Mouse (Mus musculus) left cerebral cortex, postnatal 4 days (tissue): ENCODE results near the gene Gm8439. TPM values are rescaled to one million over a fixed set of nuclear protein-coding genes. Genes with fewer than 3 reads are reported as not detected.
"Not testable (repeated sequence)": the region's sequence is repeated elsewhere in the genome, so short reads cannot be mapped to it uniquely, and the experiment has no call there.

Source experiments
- DNase-seq: peaks from one replicate; pipeline ENCODE4 v3.0.0-alpha.2; 2022
- intact Hi-C: fragments of 180-260 bp; cut with DNase I; formaldehyde crosslinking; loops from one replicate; pipeline ENCODE4 v1.15.1; 2025
- total RNA-seq, 2 experiments: library from RNA; stranded (reverse); gene quantifications; 2 replicates each; pipeline ENCODE4 v1.2.3; 2021

The Gm8439 gene
- not detected for total RNA-seq

DNA sequence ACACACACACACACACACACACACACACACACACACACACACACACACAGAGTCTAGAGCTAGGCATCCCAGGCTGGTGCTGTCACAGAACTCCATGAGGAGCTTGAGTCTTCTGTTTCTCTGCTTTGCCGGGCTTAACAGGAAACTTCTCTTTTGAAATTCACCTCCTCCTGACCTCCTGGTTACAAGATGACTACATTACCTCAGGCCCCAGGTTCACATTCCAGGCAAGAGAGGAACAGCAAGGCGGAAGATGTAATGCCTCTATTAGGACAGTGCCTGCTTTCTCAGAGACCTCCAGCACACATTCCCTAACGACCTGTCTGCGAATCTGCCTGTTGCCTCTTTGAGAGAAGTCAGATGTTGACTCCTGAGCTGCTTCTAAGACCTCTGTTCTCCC is at the start of gene Gm8439:
Gene Gm8439 (plus strand): TSS at position 301 of the 400 bp plus-strand sequence.
- intact Hi-C loops = loop anchor here (5.0 to 10.0 kb wide), 2 partner anchors 94 to 326 kb away; no protein-coding TSS in a partner anchor
- DNase-seq = no peak

DNA sequence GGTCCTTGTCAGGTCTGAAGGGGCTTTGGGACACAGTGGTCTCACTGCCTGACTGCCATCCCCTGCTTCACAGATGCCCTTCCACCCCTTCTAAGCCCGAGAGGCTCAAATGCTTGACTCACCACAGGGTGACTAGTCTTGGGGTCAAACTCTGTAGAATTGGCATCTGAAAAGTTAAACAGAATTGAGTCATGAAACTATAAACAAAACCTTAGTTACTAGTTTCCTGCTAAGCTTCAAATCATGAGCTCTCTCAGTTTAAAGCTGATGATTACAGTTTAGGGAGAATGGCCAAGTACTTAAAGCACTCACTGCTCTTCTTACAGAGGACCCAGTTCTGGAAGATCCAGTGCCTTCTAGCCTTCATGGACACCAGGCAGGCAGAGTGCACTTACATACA is 43.6 kb upstream of the Gm8439 start:
- no peak for DNase-seq
- intact Hi-C loops = no loop called here

DNA sequence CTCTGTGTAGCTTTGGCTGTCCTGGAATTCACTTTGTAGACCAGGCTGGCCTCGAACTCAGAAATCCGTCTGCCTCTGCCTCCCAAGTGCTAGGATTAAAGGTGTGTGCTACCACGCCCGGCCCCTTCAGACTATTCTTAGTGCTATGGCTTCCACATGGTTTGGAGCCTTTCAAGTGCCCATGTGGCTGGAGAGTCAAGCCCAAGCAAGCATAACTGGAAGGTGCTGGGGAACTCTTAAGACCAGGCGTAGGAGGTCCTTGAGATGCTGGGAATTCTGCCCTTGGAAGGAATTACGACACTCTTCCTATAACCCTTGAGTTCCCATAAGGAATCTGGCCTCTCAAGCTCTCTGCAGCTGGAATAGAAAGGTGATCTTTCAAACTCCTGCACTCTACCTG is 32.0 kb upstream of the Gm8439 start:
- intact Hi-C loops = no loop called here
- DNase-seq = no peak

- no peak for DNase-seq
- intact Hi-C loops = no loop called here
Observed at GRCm38 (mm10) chr4:120565726-120566125, 22.8 kb upstream of the Gm8439 start.

DNA sequence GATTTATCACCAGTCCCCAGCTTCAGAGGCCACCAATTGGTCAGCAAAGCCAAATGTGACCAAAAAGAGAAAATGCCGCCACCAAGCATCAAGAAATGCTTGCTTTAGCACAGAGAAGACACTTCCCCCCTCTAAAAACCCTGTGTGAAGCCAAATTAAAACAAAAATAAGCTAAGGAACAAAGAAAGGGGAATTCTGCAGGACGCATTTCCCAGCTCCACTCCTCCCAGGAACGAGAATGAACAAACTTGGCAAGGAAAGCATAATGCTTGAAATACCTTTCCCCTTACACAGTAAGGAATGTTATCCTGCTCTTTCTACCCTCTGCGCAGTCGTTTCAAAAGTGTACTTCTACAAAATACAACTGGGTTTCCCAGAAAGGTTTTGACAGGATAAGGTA is 20.5 kb upstream of the Gm8439 start:
- intact Hi-C loops = no loop called here

GRCm38 (mm10) chr4:120569025-120569424 is 19.5 kb upstream of the Gm8439 start:
- intact Hi-C loops = no loop called here
- DNase-seq = no peak

More for the DNA sequence above, 20.5 kb upstream of the Gm8439 start:
- DNase-seq = no peak

DNA sequence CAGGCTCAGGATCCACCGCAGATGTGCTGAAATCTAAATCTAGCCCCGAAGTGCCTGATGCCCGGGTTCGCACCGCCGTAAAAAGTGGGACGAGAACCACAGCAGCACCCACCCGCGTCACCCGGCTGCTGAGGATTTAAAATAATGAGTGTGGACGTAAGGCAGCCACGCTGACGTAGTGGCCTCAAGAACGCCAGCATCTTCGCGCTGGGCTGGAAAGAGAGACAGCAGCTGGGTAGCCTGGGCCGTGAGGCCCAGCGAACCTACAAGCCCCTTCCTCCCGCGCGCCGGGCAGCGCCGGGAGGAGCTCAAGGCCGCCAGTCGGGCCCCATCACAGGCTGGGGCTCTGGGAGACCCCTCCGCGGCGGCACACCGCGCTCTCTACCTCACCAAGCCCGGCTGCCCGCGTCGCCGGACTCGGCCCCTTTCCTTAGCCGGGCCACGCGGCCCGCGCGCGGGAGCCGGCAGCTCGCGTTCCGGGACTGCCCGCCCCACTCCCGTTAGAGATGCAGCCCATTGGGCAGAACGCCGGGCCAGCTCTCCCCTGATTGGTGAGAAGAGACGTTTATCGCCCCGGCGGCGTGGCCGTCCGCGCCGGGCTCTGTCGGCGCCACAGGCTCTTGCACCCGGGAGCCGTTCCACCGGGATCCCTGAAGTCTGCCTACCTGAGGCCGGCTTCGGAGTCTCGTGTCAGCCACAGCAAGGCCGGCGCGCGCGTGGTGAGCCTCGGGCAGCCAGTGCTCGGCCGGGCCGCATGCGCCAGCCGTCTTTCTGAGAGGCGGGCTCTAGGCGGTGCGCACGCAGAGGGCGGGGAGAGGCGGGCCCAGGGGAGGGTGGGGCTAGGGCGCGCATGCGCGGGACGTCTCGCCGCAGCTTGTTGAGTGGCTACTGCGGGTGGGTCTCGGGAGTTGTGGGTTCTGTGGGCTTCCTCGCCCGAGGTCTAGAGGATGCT is 18.8 kb upstream of the Gm8439 start, which contains the start of gene Ctps:
Gene Ctps (minus strand): TSS at position 791 of the 952 bp plus-strand sequence.
- intact Hi-C loops = no loop called here
- DNase-seq = peak; percentile 98

GRCm38 (mm10) chr4:120570438-120571069 is 18.0 kb upstream of the Gm8439 start:
- DNase-seq = no peak
- intact Hi-C loops = no loop called here

DNA sequence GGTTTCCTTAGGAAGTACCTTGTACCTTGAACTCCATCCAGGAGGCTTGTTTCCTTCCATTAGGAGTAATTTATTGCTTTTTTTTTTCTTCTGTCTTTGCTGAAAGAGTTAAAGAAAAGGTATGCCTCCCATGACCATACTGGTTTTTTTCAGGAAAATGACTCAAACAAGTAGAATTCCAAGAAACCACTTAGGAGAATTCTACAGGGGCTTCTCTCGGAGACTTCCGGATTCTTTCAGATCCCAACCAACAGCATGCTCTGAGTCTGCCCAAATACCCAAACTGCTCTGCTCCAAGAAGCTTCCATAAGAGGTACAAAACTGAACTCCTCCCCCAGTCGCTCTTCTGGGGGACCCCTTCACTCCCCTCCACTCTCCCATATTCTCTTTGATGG is 17.5 kb upstream of the Gm8439 start:
- intact Hi-C loops = no loop called here
- no peak for DNase-seq

DNA sequence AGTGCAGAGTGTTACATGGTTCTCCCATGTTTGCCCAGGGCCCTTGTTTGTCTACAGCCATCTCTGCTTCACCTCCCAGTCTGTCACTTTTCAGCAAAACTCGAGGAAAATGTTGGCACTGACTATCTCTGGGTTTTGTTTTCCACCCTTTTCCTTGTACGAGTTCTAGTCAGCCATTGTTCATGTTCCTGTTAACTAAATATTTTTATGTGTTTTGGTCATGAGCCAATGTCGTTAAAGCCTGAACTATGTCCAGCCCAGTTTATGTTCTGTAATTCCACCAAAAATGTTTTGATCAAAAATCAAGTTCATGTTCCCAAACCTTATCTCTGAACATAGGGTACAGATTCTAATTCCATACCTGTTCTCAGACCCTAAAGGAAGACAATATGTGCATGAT is 16.9 kb upstream of the Gm8439 start:
- DNase-seq = no peak
- intact Hi-C loops = no loop called here

DNA sequence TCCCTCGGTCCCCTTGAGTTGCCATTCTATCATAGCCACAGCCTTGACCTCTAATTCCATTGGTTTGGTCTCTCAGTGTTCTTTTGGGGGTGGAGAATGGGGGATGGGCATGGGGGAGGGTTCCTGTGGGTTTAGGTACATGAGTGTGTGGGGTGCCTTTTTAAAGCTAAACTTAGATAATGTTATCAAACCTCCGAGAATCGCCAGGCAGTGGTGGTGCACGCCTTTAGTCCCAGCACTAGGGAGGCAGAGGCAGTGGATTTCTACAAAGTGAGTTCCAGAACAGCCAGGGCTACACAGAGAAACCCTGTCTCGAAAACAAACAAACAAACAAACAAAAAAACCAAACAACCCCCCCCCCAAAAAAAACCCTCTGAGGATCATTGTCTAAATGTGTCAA is 7.7 kb upstream of the Gm8439 start:
- intact Hi-C loops = loop anchor here (10.0 kb wide), 1 partner anchor 334 kb away; no protein-coding TSS in a partner anchor
- no peak for DNase-seq

GRCm38 (mm10) chr4:120581711-120582110 is 6.8 kb upstream of the Gm8439 start:
- DNase-seq = no peak
- intact Hi-C loops = loop anchor here (10.0 kb wide), 1 partner anchor 333 kb away; no protein-coding TSS in a partner anchor

DNA sequence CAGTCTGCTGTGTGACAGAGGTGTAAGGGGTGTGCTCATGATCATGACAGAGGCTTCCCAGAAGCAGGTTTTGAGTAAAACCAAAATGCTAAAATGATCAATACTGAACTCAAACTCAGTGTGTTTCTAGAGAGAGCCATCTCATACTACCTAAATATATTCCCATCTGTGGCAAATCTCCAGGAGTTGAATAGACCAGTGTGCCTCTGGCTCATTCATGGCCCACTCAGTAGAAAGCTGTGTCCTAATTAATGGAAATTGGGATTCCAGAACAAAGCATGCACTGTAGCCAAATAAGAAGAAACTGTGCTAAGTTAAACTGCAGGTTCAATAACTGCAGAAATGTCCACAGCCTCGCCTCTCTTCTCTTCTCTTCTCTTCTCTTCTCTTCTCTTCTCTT is 1.6 kb upstream of the Gm8439 start:
- intact Hi-C loops = loop anchor here (5.0 to 10.0 kb wide), 2 partner anchors 95 to 328 kb away; no protein-coding TSS in a partner anchor
- no peak for DNase-seq

DNA sequence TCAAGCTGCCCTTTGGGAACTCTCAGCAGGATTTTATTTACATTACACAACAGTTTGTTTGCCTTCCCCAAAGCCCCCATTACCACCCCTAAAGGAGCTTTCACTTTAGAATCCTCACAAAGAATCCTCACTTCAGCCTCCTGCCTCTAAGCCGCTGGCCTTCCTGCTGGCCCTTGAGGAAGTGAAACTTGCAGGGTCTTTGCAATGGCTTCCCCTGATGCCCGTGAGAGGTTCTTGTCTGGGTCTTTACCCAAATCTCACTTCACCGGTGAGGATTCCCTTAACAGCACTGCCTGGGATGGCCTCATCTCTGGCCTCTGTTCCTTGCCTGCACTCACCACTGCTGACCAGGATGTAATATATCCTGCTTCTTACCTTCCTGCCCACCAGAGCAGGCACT is 525 bp downstream of the Gm8439 start:
- intact Hi-C loops = loop anchor here (5.0 to 10.0 kb wide), 2 partner anchors 93 to 326 kb away; no protein-coding TSS in a partner anchor
- no peak for DNase-seq

DNA sequence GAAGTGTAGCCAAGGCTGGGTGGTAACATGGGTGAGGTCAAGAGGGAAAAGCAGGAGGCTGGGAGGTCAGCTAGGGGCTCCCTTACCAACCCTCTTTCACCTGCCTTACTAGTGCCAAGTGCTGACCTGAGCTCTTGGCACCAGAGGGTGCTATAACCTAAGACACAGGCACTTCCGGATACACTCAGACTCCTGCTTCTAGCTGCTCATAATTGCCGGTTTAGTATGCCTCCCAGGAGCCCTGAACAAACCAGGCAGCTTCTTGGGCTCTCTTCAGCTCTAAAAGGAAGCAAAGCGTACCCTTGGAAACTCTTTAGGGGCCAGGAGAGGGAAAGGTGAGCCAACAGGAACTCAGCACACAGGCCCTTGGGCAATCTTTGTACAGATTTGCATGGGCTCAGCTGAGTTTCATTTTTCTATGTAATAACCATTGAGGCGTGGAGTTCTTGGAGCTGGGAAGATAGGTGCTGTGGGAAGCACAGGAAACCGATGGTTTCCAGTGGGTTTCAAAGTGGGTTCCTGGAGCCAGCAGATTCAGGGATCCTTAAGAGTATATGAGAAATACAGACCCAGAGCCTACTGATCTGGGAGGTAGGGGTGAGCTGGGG is 1.4 kb downstream of the Gm8439 start:
- intact Hi-C loops = loop anchor here (5.0 to 10.0 kb wide), 4 partner anchors 92 to 325 kb away; no protein-coding TSS in a partner anchor
- peak; percentile 43 for DNase-seq

GRCm38 (mm10) chr4:120590973-120591372 is 2.4 kb downstream of the Gm8439 start:
- no peak for DNase-seq
- intact Hi-C loops = loop anchor here (5.0 to 10.0 kb wide), 2 partner anchors 166 to 304 kb away; no protein-coding TSS in a partner anchor

DNA sequence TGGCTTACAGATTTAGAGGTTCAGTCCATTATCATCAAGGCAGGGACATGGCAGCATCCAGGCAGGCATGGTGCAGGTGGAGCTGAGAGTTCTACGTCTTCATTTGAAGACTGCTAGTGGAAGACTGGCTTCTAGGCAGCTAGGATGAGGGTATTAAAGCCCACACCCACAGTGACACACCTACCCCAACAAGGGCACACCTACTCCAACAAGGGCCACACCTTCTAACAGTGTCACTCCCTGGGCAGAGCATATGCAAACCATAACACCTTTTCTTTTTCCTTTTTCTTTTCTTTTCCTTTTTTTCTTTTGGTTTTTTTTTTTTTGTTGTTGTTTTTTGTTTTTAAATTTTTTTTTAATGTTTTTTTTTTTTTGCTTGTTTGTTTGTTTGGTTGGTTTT is 7.7 kb downstream of the Gm8439 start:
- intact Hi-C loops = loop anchor here (10.0 kb wide), 1 partner anchor 299 kb away; no protein-coding TSS in a partner anchor
- not testable (repeated sequence) for DNase-seq

- intact Hi-C loops = loop anchor here (10.0 kb wide), 1 partner anchor 296 kb away; no protein-coding TSS in a partner anchor
- no peak for DNase-seq
Observed at GRCm38 (mm10) chr4:120598922-120599321, 10.4 kb downstream of the Gm8439 start.

GRCm38 (mm10) chr4:120601774-120602173 is 13.2 kb downstream of the Gm8439 start:
- DNase-seq = no peak
- intact Hi-C loops = no loop called here

GRCm38 (mm10) chr4:120602669-120603068 is 14.1 kb downstream of the Gm8439 start:
- intact Hi-C loops = no loop called here
- DNase-seq = no peak

GRCm38 (mm10) chr4:120606941-120607340 is 18.4 kb downstream of the Gm8439 start:
- no peak for DNase-seq
- intact Hi-C loops = no loop called here
